Mouse (Mus musculus): ENCODE measurements around the gene Hps4. TPM values are rescaled to one million over a fixed set of nuclear protein-coding genes. Genes with fewer than 3 reads are reported as not detected.

The Hps4 gene
- polyA plus RNA-seq, 1 experiment from 2014 or later = 19.0 TPM

GRCm38 (mm10) chr5:112367929-112368328, 25.0 kb downstream of the Hps4 start:
- Histone ChIP-seq H3K9ac (no peak overlapping the region), H3K9me3 (replicated peaks) (no peaks in the 10 kb centered on the region), H3K4me2 (no peak overlapping the region), H3K27ac (ENCODE audit: poor library complexity, severe bottlenecking) (no peak overlapping the region), H3K4me1 (replicated peaks) (no peaks in the 10 kb centered on the region), H3K4me3 (no peak overlapping the region), H3K36me3 (peaks cover 86% of the 10 kb centered on the region), H3K27me3 (replicated peaks) (peaks cover 6% of the 10 kb centered on the region)
- ATAC-seq (ENCODE audit: insufficient number of reproducible peaks, low FRiP score) = no peak
- 84% methylated on average over 12 of the region's 12 CpGs for WGBS

- no peak overlapping the region for H3K9ac ChIP-seq
- no peaks in the 10 kb centered on the region for H3K9me3 ChIP-seq (replicated peaks)
- H3K27me3 ChIP-seq (replicated peaks) = peaks cover 6% of the 10 kb centered on the region
- ATAC-seq (ENCODE audit: insufficient number of reproducible peaks, low FRiP score) = no peak
- H3K4me3 ChIP-seq = no peak overlapping the region
- no peak overlapping the region for H3K4me2 ChIP-seq
- no peaks in the 10 kb centered on the region for H3K4me1 ChIP-seq (replicated peaks)
- H3K27ac ChIP-seq (ENCODE audit: poor library complexity, severe bottlenecking) = no peak overlapping the region
- H3K36me3 ChIP-seq = peaks cover 85% of the 10 kb centered on the region
- 86% methylated on average over 10 of the region's 10 CpGs for WGBS
These were observed 25.8 kb downstream of the Hps4 start for GRCm38 (mm10) chr5:112368666-112369065.

- no peak overlapping the region for H3K9ac ChIP-seq
- no peak for ATAC-seq (ENCODE audit: insufficient number of reproducible peaks, low FRiP score)
- WGBS = 91% methylated on average over 13 of the region's 13 CpGs
- no peaks in the 10 kb centered on the region for H3K9me3 ChIP-seq (replicated peaks)
- no peak overlapping the region for H3K27ac ChIP-seq (ENCODE audit: poor library complexity, severe bottlenecking)
- peaks cover 85% of the 10 kb centered on the region for H3K36me3 ChIP-seq
- H3K4me1 ChIP-seq (replicated peaks) = no peaks in the 10 kb centered on the region
- no peak overlapping the region for H3K4me3 ChIP-seq
- peaks cover 6% of the 10 kb centered on the region for H3K27me3 ChIP-seq (replicated peaks)
- H3K4me2 ChIP-seq = no peak overlapping the region
These were observed 26.4 kb downstream of the Hps4 start for GRCm38 (mm10) chr5:112369326-112369725.

GRCm38 (mm10) chr5:112370236-112370813, 27.4 kb downstream of the Hps4 start:
- Histone ChIP-seq H3K27me3 (replicated peaks) (peaks cover 6% of the 10 kb centered on the region; the same call in 1 of the 2 replicates), H3K4me3 (no peak overlapping the region), H3K36me3 (peaks cover 85% of the 10 kb centered on the region), H3K27ac (ENCODE audit: poor library complexity, severe bottlenecking) (no peak overlapping the region), H3K9ac (no peak overlapping the region), H3K4me2 (no peak overlapping the region), H3K4me1 (replicated peaks) (no peaks in the 10 kb centered on the region), H3K9me3 (replicated peaks) (no peaks in the 10 kb centered on the region)
- WGBS = 90% methylated on average over 12 of the region's 12 CpGs
- ATAC-seq (ENCODE audit: insufficient number of reproducible peaks, low FRiP score) = no peak

- peaks cover 82% of the 10 kb centered on the region for H3K36me3 ChIP-seq
- ATAC-seq (ENCODE audit: insufficient number of reproducible peaks, low FRiP score) = no peak
- H3K27ac ChIP-seq (ENCODE audit: poor library complexity, severe bottlenecking) = no peak overlapping the region
- H3K4me1 ChIP-seq (replicated peaks) = no peaks in the 10 kb centered on the region
- no peak overlapping the region for H3K4me2 ChIP-seq
- H3K4me3 ChIP-seq = no peak overlapping the region
- WGBS = 74% methylated on average over 7 of the region's 7 CpGs
- no peaks in the 10 kb centered on the region for H3K9me3 ChIP-seq (replicated peaks)
- peaks cover 4% of the 10 kb centered on the region; the same call in 1 of the 2 replicates for H3K27me3 ChIP-seq (replicated peaks)
- H3K9ac ChIP-seq = no peak overlapping the region
These were observed 29.1 kb downstream of the Hps4 start for GRCm38 (mm10) chr5:112371933-112372332.

- WGBS = 82% methylated on average over 4 of the region's 4 CpGs
- peaks cover 59% of the 10 kb centered on the region for H3K36me3 ChIP-seq
- peak; percentile 12; the same call in 1 of the 2 replicates for ATAC-seq (ENCODE audit: insufficient number of reproducible peaks, low FRiP score)
These were observed 33.2 kb downstream of the Hps4 start for GRCm38 (mm10) chr5:112376111-112376510.

GRCm38 (mm10) chr5:112377380-112377779, 34.5 kb downstream of the Hps4 start:
- ATAC-seq (ENCODE audit: insufficient number of reproducible peaks, low FRiP score) = no peak
- 83% methylated on average over 1 of the region's 1 CpGs for WGBS

More at GRCm38 (mm10) chr5:112376111-112376510, 33.2 kb downstream of the Hps4 start:
- Histone ChIP-seq H3K9ac (no peak overlapping the region), H3K27me3 (replicated peaks) (no peaks in the 10 kb centered on the region), H3K4me1 (replicated peaks) (peaks cover under 1% of the 10 kb centered on the region; the same call in 1 of the 2 replicates), H3K4me3 (no peak overlapping the region), H3K27ac (ENCODE audit: poor library complexity, severe bottlenecking) (no peak overlapping the region), H3K4me2 (no peak overlapping the region), H3K9me3 (replicated peaks) (no peaks in the 10 kb centered on the region)

GRCm38 (mm10) chr5:112378716-112379115, 35.8 kb downstream of the Hps4 start:
- H3K4me3 ChIP-seq = no peak overlapping the region
- H3K9ac ChIP-seq = no peak overlapping the region
- H3K9me3 ChIP-seq (replicated peaks) = no peaks in the 10 kb centered on the region
- ATAC-seq (ENCODE audit: insufficient number of reproducible peaks, low FRiP score) = no peak
- H3K36me3 ChIP-seq = peaks cover 38% of the 10 kb centered on the region
- no peak overlapping the region for H3K27ac ChIP-seq (ENCODE audit: poor library complexity, severe bottlenecking)
- 0 out of 2 replicates have a peak, but pooled peaks cover 8% of the 10 kb centered on the region for H3K27me3 ChIP-seq (replicated peaks)
- 80% methylated on average over 6 of the region's 6 CpGs for WGBS
- peaks cover 5% of the 10 kb centered on the region; the same call in 1 of the 2 replicates for H3K4me1 ChIP-seq (replicated peaks)
- H3K4me2 ChIP-seq = no peak overlapping the region

More at GRCm38 (mm10) chr5:112377380-112377779, 34.5 kb downstream of the Hps4 start:
- Histone ChIP-seq H3K4me1 (replicated peaks) (peaks cover 5% of the 10 kb centered on the region; the same call in 1 of the 2 replicates), H3K36me3 (peaks cover 48% of the 10 kb centered on the region), H3K27ac (ENCODE audit: poor library complexity, severe bottlenecking) (no peak overlapping the region), H3K9me3 (replicated peaks) (no peaks in the 10 kb centered on the region), H3K9ac (no peak overlapping the region), H3K4me3 (no peak overlapping the region), H3K27me3 (replicated peaks) (0 out of 2 replicates have a peak, but pooled peaks cover 7% of the 10 kb centered on the region), H3K4me2 (no peak overlapping the region)

- Histone ChIP-seq H3K4me3 (no peak overlapping the region), H3K9ac (no peak overlapping the region), H3K27ac (ENCODE audit: poor library complexity, severe bottlenecking) (no peak overlapping the region), H3K4me2 (no peak overlapping the region), H3K27me3 (replicated peaks) (peaks cover 14% of the 10 kb centered on the region; the same call in 1 of the 2 replicates), H3K4me1 (replicated peaks) (peaks cover 5% of the 10 kb centered on the region; the same call in 1 of the 2 replicates), H3K9me3 (replicated peaks) (no peaks in the 10 kb centered on the region), H3K36me3 (peaks cover 15% of the 10 kb centered on the region)
- WGBS = 62% methylated on average over 11 of the region's 11 CpGs
- ATAC-seq (ENCODE audit: insufficient number of reproducible peaks, low FRiP score) = no peak
These were observed 38.3 kb downstream of the Hps4 start for GRCm38 (mm10) chr5:112381154-112381553.

GRCm38 (mm10) chr5:112382042-112382441, 39.2 kb downstream of the Hps4 start:
- no peak for ATAC-seq (ENCODE audit: insufficient number of reproducible peaks, low FRiP score)
- H3K4me2 ChIP-seq = no peak overlapping the region
- 79% methylated on average over 9 of the region's 9 CpGs for WGBS
- H3K9me3 ChIP-seq (replicated peaks) = no peaks in the 10 kb centered on the region
- H3K27me3 ChIP-seq (replicated peaks) = peaks cover 16% of the 10 kb centered on the region; the same call in 1 of the 2 replicates
- H3K4me1 ChIP-seq (replicated peaks) = peaks cover 5% of the 10 kb centered on the region; the same call in 1 of the 2 replicates
- no peak overlapping the region for H3K27ac ChIP-seq (ENCODE audit: poor library complexity, severe bottlenecking)
- H3K9ac ChIP-seq = no peak overlapping the region
- H3K36me3 ChIP-seq = peaks cover 13% of the 10 kb centered on the region
- no peak overlapping the region for H3K4me3 ChIP-seq

GRCm38 (mm10) chr5:112382641-112383330, 39.9 kb downstream of the Hps4 start:
- no peak overlapping the region for H3K4me3 ChIP-seq
- peaks cover 22% of the 10 kb centered on the region; the same call in 1 of the 2 replicates for H3K27me3 ChIP-seq (replicated peaks)
- 64% methylated on average over 17 of the region's 17 CpGs for WGBS
- no peaks in the 10 kb centered on the region for H3K9me3 ChIP-seq (replicated peaks)
- H3K27ac ChIP-seq (ENCODE audit: poor library complexity, severe bottlenecking) = no peak overlapping the region
- no peak for ATAC-seq (ENCODE audit: insufficient number of reproducible peaks, low FRiP score)
- peaks cover 5% of the 10 kb centered on the region; the same call in 1 of the 2 replicates for H3K4me1 ChIP-seq (replicated peaks)
- no peak overlapping the region for H3K9ac ChIP-seq
- H3K4me2 ChIP-seq = no peak overlapping the region
- peaks cover 13% of the 10 kb centered on the region for H3K36me3 ChIP-seq
